9 mouse cellular contexts compared by ENCODE assay signal in the genomic region with DNA sequence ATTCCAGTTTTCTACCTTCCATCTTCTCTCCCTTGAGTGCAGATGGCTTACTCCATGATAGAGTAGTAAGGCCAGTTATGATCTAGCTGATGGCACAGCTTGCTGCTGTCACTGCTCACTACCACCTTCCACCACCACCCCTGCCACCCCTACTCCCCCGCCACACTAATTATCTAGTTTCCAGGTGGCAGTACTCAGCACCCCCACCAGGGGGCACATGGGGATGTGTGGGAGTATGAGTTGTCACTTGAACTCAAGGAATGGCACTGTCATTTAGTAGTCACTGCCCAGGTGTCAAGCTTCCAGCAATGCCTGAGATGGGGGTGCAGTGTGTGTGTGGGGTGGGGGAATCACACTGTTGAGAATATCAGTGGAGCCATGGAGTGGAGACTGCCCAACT. TPM values are rescaled to one million over a fixed set of nuclear protein-coding genes. Genes with fewer than 3 reads are reported as not detected.
DNase-seq lines count a peak whose midpoint lies in the region; ATAC-seq and TF ChIP-seq lines count a peak whose summit lies in the region.
"Had no signal": no experiment of that assay in that cellular context is flagged by ENCODE, and none has a peak within 500 bp of the region (broad histone marks: within the 10 kb centered on the region; RNA-seq: fewer than 3 reads in every experiment).

No protein-coding gene starts in this region.

- peak; percentile 68 for DNase-seq in neural tube, embryonic 10.5 days (ENCODE audit: extremely low spot score, low spot score)
- DNase-seq in Patski (ENCODE audit: low read depth, low spot score): peak; percentile 15
- DNase-seq in cerebellum, postnatal 14 days: peak; percentile 72 to 86
- DNase-seq in heart, postnatal 4 days: peak; percentile 78
- peak; percentile 82 for DNase-seq in lung, postnatal 14 days
- peak; percentile 65 for DNase-seq in splenic B cell, adult 2 months (ENCODE audit: low read depth, low spot score)
- DNase-seq in left cerebral cortex, adult 8-10 months (ENCODE audit: low spot score in 2 of 2): no peak

- ATAC-seq in neural tube, embryonic 15.5 days (ENCODE audit: low FRiP score): no peak
- no peak for ATAC-seq in Patski

- in situ Hi-C loops in Patski (cut with MboI; ENCODE audit: low pct_unique_long_range_greater_than_20kb): loop anchor here (5.0 kb wide), 2 partner anchors 105 to 155 kb away; partner anchors contain the start of gene Wnt7b

- POLR2A ChIA-PET in Patski (lab: Charles Lee): interaction anchor here (1.2 kb wide), 1 partner anchor 104 kb away, joined by 9 read pairs; no protein-coding TSS in a partner anchor

- H3K4me3 ChIP-seq in neural tube, embryonic 15.5 days (replicated peaks): no peak overlapping the region

- H3K36me3 ChIP-seq in neural tube, embryonic 15.5 days: no peaks in the 10 kb centered on the region; the same call in 1 of the 2 replicates
- no peaks in the 10 kb centered on the region for H3K36me3 ChIP-seq in splenic B cell, adult 2 months (ENCODE audit: control insufficient read depth, insufficient read depth, low read length, poor library complexity, severe bottlenecking)

- H3K27me3 ChIP-seq in neural tube, embryonic 15.5 days (replicated peaks): no peaks in the 10 kb centered on the region
- no peaks in the 10 kb centered on the region for H3K27me3 ChIP-seq in Patski
- H3K27me3 ChIP-seq in splenic B cell, adult 2 months (ENCODE audit: control insufficient read depth, insufficient read depth, low read length, poor library complexity, severe bottlenecking): no peaks in the 10 kb centered on the region

- WGBS in neural tube, embryonic 15.5 days: 38% methylated on average over 1 of the region's 1 CpGs

- H3K27ac ChIP-seq in neural tube, embryonic 15.5 days (replicated peaks): no peak overlapping the region

- H3K4me2 ChIP-seq in neural tube, embryonic 15.5 days: no peak overlapping the region

- peaks cover 15% of the 10 kb centered on the region for H3K4me1 ChIP-seq in neural tube, embryonic 15.5 days

- CTCF ChIA-PET in Patski (lab: Charles Lee): interaction anchor here (0.7 to 4.4 kb wide), 6 partner anchors 9 to 211 kb away, joined by 3 to 26 read pairs (median 4); partner anchors contain the start of gene Wnt7b

- TF ChIP-seq CTCF in Patski (IDR thresholded peaks at IDR 0.05): peak; percentile 93

- no peak overlapping the region for H3K9ac ChIP-seq in neural tube, embryonic 15.5 days (replicated peaks)

- H3K9me3 ChIP-seq in neural tube, embryonic 15.5 days (replicated peaks): no peaks in the 10 kb centered on the region

RNA-seq across cellular contexts. Expression of gene 7530416G11Rik, which starts 25.4 kb away (rescaled TPM):
- polyA plus RNA-seq in neural tube, embryonic 15.5 days (2015; fragmentation: Nextera tagmentation; extraction: Ambion mirVana): not detected in 2 replicates
- polyA plus RNA-seq in Patski (2021): not detected
- total RNA-seq in heart, postnatal 4 days (2021): not detected
- not detected for total RNA-seq in left cerebral cortex, adult 8-10 months (2022)
- polyA plus RNA-seq: large intestine, adult 2 months had no signal

Comparison
In these comparisons a context has a peak if more than half of its experiments do, and no peak if none do; other contexts are left out.
1. DNase-seq: peak in neural tube, embryonic 10.5 days (single experiment), Patski (single experiment), cerebellum, postnatal 14 days (2 of 2), heart, postnatal 4 days (single experiment), lung, postnatal 14 days (single experiment) and splenic B cell, adult 2 months (single experiment); none in left cerebral cortex, adult 8-10 months (0 of 2).